Mouse (Mus musculus): Measurements from ENCODE around the gene Med1.
"Not testable (repeated sequence)": the region's sequence is repeated elsewhere in the genome, so short reads cannot be mapped to it uniquely, and the experiment has no call there.

- TF ChIP-seq CTCF (IDR thresholded peaks at IDR 0.05; ENCODE audit: control insufficient read depth, insufficient read depth, insufficient read length); MYOD1 (IDR thresholded peaks at IDR 0.05; ENCODE audit: control insufficient read depth, insufficient read length, low read depth); MYOG (IDR thresholded peaks at IDR 0.05; ENCODE audit: control insufficient read depth, extremely low read depth, insufficient read length); MAX (IDR thresholded peaks at IDR 0.05): not testable (repeated sequence)
These were observed 13.2 kb upstream of the Med1 start for GRCm38 (mm10) chr11:98206281-98206680.
